In genomic region chr13:47471543-47472213, GRCm38 (mm10) we compare ENCODE assay signal across 16 mouse cellular contexts.
DNase-seq lines count a peak whose midpoint lies in the region; ATAC-seq and TF ChIP-seq lines count a peak whose summit lies in the region.
"Had no signal": no experiment of that assay in that cellular context is flagged by ENCODE, and none has a peak within 500 bp of the region (broad histone marks: within the 10 kb centered on the region; RNA-seq: fewer than 3 reads in every experiment).

No protein-coding gene starts in this region.

- H3K9me3 ChIP-seq in forebrain, embryonic 13.5 days (replicated peaks) = no peaks in the 10 kb centered on the region
- no peaks in the 10 kb centered on the region for H3K9me3 ChIP-seq in hindbrain, embryonic 15.5 days
- no peaks in the 10 kb centered on the region for H3K9me3 ChIP-seq in midbrain, embryonic 15.5 days

- H3K27ac ChIP-seq in forebrain, embryonic 13.5 days = peak overlapping the region; percentile 48
- peak overlapping the region; percentile 31; the same call in 1 of the 2 replicates for H3K27ac ChIP-seq in hindbrain, embryonic 15.5 days (replicated peaks)
- peak overlapping the region; percentile 69 for H3K27ac ChIP-seq in midbrain, embryonic 15.5 days
- H3K27ac ChIP-seq: layer of hippocampus, adult 2 months; liver, embryonic 14.5 days; stomach, postnatal 0 days had no signal

- peak; percentile 57; the same call in 1 of the 2 replicates for ATAC-seq in forebrain, embryonic 13.5 days
- ATAC-seq in hindbrain, embryonic 15.5 days (ENCODE audit: low FRiP score, low read depth) = peak; percentile 78; the same call in 1 of the 2 replicates
- peak; percentile 95 for ATAC-seq in midbrain, embryonic 15.5 days (replicated peaks)
- no peak for ATAC-seq in inflammation-experienced regulatory T-cells, adult 6 months

- H3K27me3 ChIP-seq in forebrain, embryonic 13.5 days = no peaks in the 10 kb centered on the region
- no peaks in the 10 kb centered on the region for H3K27me3 ChIP-seq in hindbrain, embryonic 15.5 days
- no peaks in the 10 kb centered on the region for H3K27me3 ChIP-seq in midbrain, embryonic 15.5 days (replicated peaks)

- TF ChIP-seq CTCF in brain, embryonic 14.5 days (IDR thresholded peaks at IDR 0.05; ENCODE audit: borderline replicate concordance, extremely low read depth, insufficient read depth, insufficient read length) = no peak

- peak overlapping the region; percentile 37 for H3K4me2 ChIP-seq in forebrain, embryonic 13.5 days
- peak overlapping the region; percentile 11; the same call in 1 of the 2 replicates for H3K4me2 ChIP-seq in hindbrain, embryonic 15.5 days
- H3K4me2 ChIP-seq in midbrain, embryonic 15.5 days = peak overlapping the region; percentile 6; the same call in 1 of the 2 replicates
- H3K4me2 ChIP-seq: heart, embryonic 11.5 days had no signal

- TF ChIP-seq POLR2A in brain, embryonic 14.5 days (IDR thresholded peaks at IDR 0.05; ENCODE audit: borderline replicate concordance, extremely low read depth, insufficient read depth, insufficient read length, poor library complexity, severe bottlenecking) = no peak

- H3K36me3 ChIP-seq in forebrain, embryonic 13.5 days (ENCODE audit: poor library complexity, severe bottlenecking) = no peaks in the 10 kb centered on the region
- no peaks in the 10 kb centered on the region for H3K36me3 ChIP-seq in hindbrain, embryonic 15.5 days
- no peaks in the 10 kb centered on the region for H3K36me3 ChIP-seq in midbrain, embryonic 15.5 days (replicated peaks)

- H3K4me3 ChIP-seq in forebrain, embryonic 13.5 days = no peak overlapping the region
- H3K4me3 ChIP-seq in hindbrain, embryonic 15.5 days = no peak overlapping the region
- no peak overlapping the region for H3K4me3 ChIP-seq in midbrain, embryonic 15.5 days
- H3K4me3 ChIP-seq: layer of hippocampus, adult 2 months; myocyte had no signal

- DNase-seq in brain, embryonic 14.5 days (ENCODE audit: low read depth) = peak; percentile 88
- DNase-seq in frontal cortex, postnatal 10 days (ENCODE audit: low spot score in 2 of 2) = no peak
- no peak for DNase-seq in spleen, postnatal 10 days (ENCODE audit: low spot score in 2 of 2)
- DNase-seq: cerebellum, adult 11 months; cerebellum, postnatal 36 days; lung, postnatal 4 days; thymus, postnatal 36 days had no signal

- no peak overlapping the region for H3K9ac ChIP-seq in forebrain, embryonic 13.5 days
- no peak overlapping the region for H3K9ac ChIP-seq in hindbrain, embryonic 15.5 days
- no peak overlapping the region for H3K9ac ChIP-seq in midbrain, embryonic 15.5 days
- H3K9ac ChIP-seq: liver, embryonic 14.5 days had no signal

- H3K4me1 ChIP-seq in forebrain, embryonic 13.5 days = peaks cover 13% of the 10 kb centered on the region
- peaks cover 6% of the 10 kb centered on the region; the same call in 1 of the 2 replicates for H3K4me1 ChIP-seq in hindbrain, embryonic 15.5 days (replicated peaks)
- H3K4me1 ChIP-seq in midbrain, embryonic 15.5 days = peaks cover 7% of the 10 kb centered on the region; the same call in 1 of the 2 replicates

- WGBS in forebrain, embryonic 13.5 days = 22% methylated on average over 14 of the region's 14 CpGs
- 34% methylated on average over 14 of the region's 14 CpGs for WGBS in hindbrain, embryonic 15.5 days
- WGBS in midbrain, embryonic 15.5 days = 29% methylated on average over 14 of the region's 14 CpGs
